Mouse (Mus musculus) olfactory bulb, adult 2 months (tissue): ENCODE measurements around the gene As3mt.

Experiments
- CTCF ChIP-seq: fragments of 200-500 bp; IDR thresholded peaks from 2 replicates; pipeline ENCODE4 v1.5.1; 2012; ENCODE audit warnings: low read depth, mild to moderate bottlenecking, low read length, moderate library complexity; ENCODE audit not compliant: insufficient read depth
- POLR2A ChIP-seq: fragments of 200-500 bp; IDR thresholded peaks from 2 replicates; pipeline ENCODE4 v1.6.1; 2012; ENCODE audit warnings: mild to moderate bottlenecking, low read depth, low read length, moderate library complexity; ENCODE audit not compliant: insufficient read depth

GRCm38 (mm10) chr19:46668263-46668662, 39.0 kb upstream of the As3mt start:
- TF ChIP-seq CTCF (no peak), POLR2A (no peak)
